Mouse (Mus musculus): ENCODE measurements at regions not wholly inside any gene's neighbourhood (a gene's known extent, or its start where the extent isn't known, plus 50 kb on each side); places are given as distances from the start of the nearest gene placed in this dataset.

- TF ChIP-seq CTCF (IDR thresholded peaks at IDR 0.05; ENCODE audit: borderline replicate concordance, extremely low read depth, insufficient read depth, insufficient read length) (no peak), POLR2A (IDR thresholded peaks at IDR 0.05; ENCODE audit: borderline replicate concordance, extremely low read depth, insufficient read depth, insufficient read length, poor library complexity, severe bottlenecking) (no peak)
Observed at GRCm38 (mm10) chr8:128235071-128235470, 123.3 kb upstream of the Nrp1 start.

Measured in brain, embryonic 14.5 days (tissue).